Mouse (Mus musculus) hindbrain, embryonic 13.5 days (tissue): ENCODE data around the gene Myadm. TPM values are rescaled to one million over a fixed set of nuclear protein-coding genes. Genes with fewer than 3 reads are reported as not detected.

Experiments
- ATAC-seq: fragments of 200-750 bp; cut with Nextera tagmentation; 2 replicates; pipeline ENCODE4 v1.8.0; 2017; ENCODE audit warnings: moderate TSS enrichment; ENCODE audit not compliant: low FRiP score
- H3K27ac ChIP-seq: fragments of 300-500 bp; sonication (generic); 2 replicates; pipeline ENCODE4 v1.5.1; 2015; ENCODE audit warnings: inconsistent platforms, mild to moderate bottlenecking, moderate library complexity
- H3K27me3 ChIP-seq: fragments of 300-500 bp; sonication (generic); 2 replicates; pipeline ENCODE4 v1.6.1; 2015; ENCODE audit warnings: mild to moderate bottlenecking, inconsistent platforms
- H3K36me3 ChIP-seq: fragments of 300-500 bp; sonication (generic); 2 replicates; pipeline ENCODE4 v1.6.1; 2015; ENCODE audit warnings: mild to moderate bottlenecking, inconsistent platforms
- H3K4me1 ChIP-seq: fragments of 300-500 bp; sonication (generic); replicated peaks from 2 replicates; pipeline ENCODE4 v1.6.1; 2015; ENCODE audit warnings: inconsistent platforms
- H3K4me2 ChIP-seq: fragments of 300-500 bp; sonication (generic); 2 replicates; pipeline ENCODE4 v1.6.1; 2015; ENCODE audit warnings: inconsistent platforms, mild to moderate bottlenecking, moderate library complexity
- H3K4me3 ChIP-seq: fragments of 300-500 bp; sonication (generic); 2 replicates; pipeline ENCODE4 v1.5.1; 2015; ENCODE audit warnings: mild to moderate bottlenecking, inconsistent platforms
- H3K9ac ChIP-seq: fragments of 300-500 bp; sonication (generic); 2 replicates; pipeline ENCODE4 v1.6.1; 2015; ENCODE audit warnings: mild to moderate bottlenecking, inconsistent platforms
- H3K9me3 ChIP-seq: fragments of 300-500 bp; sonication (generic); 2 replicates; pipeline ENCODE4 v1.6.1; 2016; ENCODE audit warnings: inconsistent platforms
- WGBS: fragments of 180-500 bp; shearing (Covaris S2); methylation state at CpG from one replicate; pipeline ENCODE4 v1.1.7; 2015; 5-methylcytosine and 5-hydroxymethylcytosine counted together
- polyA plus RNA-seq: library from polyadenylated mRNA; unstranded; fragments of >200 nt; fragmentation: Nextera tagmentation; extraction: Ambion mirVana; gene quantifications from 2 replicates; pipeline ENCODE4 v1.2.1, GENCODE M21; 2015

Myadm gene
- polyA plus RNA-seq, 1 experiment from 2014 or later: 29.0 TPM

DNA sequence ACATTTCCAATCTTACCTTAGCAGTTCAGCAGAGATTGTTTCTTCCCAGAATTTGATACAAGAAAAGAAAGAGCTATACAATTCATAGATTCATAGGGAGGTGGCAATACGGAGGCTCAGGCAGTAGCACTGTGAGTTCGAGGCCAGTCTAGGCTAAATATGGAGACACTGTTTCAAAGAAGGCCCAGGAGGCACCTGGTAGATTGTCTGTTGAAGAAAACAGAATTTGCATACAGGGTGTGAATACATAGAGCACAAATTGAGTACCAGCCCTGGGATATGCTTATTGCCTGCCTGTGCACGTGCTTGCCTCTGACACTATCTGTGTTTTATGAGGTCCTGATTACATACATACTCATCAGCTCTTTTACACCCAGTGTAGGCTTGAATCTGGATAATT, 17.5 kb downstream of the Myadm start:
- WGBS: 80% methylated on average over 3 of the region's 3 CpGs
- Histone ChIP-seq H3K9ac (no peak overlapping the region), H3K9me3 (no peaks in the 10 kb centered on the region), H3K36me3 (no peaks in the 10 kb centered on the region), H3K4me1 (peaks cover 35% of the 10 kb centered on the region), H3K4me3 (no peak overlapping the region), H3K4me2 (no peak overlapping the region), H3K27me3 (peaks cover 45% of the 10 kb centered on the region), H3K27ac (no peak overlapping the region)
- no peak for ATAC-seq

DNA sequence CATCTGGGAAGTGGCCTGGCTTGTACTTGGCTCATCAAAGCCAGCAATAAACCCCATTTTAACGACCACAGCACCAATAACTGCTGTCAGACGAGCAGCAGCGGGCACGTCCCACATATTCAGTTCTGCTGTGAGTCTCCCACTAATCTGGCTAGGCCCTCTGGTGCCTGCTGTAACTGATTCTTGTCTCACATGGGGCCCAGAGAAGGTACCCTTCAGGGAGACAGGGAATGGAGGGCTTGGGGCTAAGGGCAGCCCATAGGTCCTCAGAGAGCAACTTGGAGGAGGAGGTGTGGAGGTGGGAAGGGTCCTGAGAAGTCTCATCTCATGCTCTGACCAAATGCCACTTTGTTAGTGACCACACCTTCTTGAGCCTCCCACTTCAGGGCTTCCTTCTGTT, 19.8 kb downstream of the Myadm start:
- Histone ChIP-seq H3K27ac (no peak overlapping the region), H3K4me2 (no peak overlapping the region), H3K36me3 (no peaks in the 10 kb centered on the region), H3K27me3 (peaks cover 27% of the 10 kb centered on the region), H3K4me1 (peaks cover 14% of the 10 kb centered on the region), H3K9ac (no peak overlapping the region), H3K4me3 (no peak overlapping the region), H3K9me3 (no peaks in the 10 kb centered on the region)
- ATAC-seq: no peak
- 78% methylated on average over 4 of the region's 4 CpGs for WGBS

DNA sequence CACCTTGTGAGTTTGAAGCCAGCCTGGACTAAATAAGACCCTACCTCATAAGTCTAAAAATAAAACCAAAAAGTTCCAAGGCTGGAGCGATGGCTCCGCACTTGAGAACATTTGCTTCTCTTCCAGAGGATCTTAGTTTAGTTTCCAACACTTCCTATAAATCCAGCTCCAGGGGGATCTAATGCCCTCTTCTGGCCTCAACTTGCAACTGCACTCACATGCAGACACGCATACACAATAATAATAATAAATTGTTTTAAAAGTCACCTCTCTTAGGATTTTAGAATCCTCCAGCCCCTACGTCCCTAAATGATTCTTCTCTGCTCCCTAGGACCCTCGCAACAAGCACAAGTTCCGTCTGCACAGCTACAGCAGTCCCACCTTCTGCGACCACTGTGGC, 21.4 kb downstream of the Myadm start:
- Histone ChIP-seq H3K4me1 (no peaks in the 10 kb centered on the region), H3K9me3 (no peaks in the 10 kb centered on the region), H3K27ac (no peak overlapping the region), H3K4me3 (no peak overlapping the region), H3K4me2 (no peak overlapping the region), H3K27me3 (peaks cover 16% of the 10 kb centered on the region), H3K36me3 (no peaks in the 10 kb centered on the region), H3K9ac (no peak overlapping the region)
- no peak for ATAC-seq
- WGBS: 95% methylated on average over 7 of the region's 7 CpGs

DNA sequence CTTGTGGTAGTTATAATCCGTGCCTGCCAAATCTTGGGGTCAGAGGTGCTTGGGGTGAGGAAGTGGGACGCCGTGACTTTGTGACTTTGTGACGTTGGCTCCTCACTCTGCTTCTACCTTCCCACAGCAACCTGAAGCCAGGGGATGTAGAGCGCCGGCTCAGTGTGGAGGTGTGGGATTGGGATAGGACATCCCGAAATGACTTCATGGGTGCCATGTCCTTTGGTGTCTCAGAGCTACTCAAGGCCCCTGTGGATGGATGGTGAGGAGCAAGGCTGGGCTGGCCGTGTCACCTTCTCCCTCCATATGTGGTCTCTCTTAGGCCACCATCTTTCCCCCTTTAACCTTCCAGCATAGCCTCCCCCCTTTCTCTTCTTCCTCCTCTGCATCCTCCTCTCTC, 24.7 kb downstream of the Myadm start:
- Histone ChIP-seq H3K4me2 (no peak overlapping the region), H3K36me3 (no peaks in the 10 kb centered on the region), H3K27ac (no peak overlapping the region), H3K9ac (no peak overlapping the region), H3K4me3 (no peak overlapping the region), H3K4me1 (no peaks in the 10 kb centered on the region), H3K27me3 (peaks cover 2% of the 10 kb centered on the region; the same call in 1 of the 2 replicates), H3K9me3 (no peaks in the 10 kb centered on the region)
- peak; percentile 34; the same call in 1 of the 2 replicates for ATAC-seq
- 83% methylated on average over 8 of the region's 8 CpGs for WGBS

DNA sequence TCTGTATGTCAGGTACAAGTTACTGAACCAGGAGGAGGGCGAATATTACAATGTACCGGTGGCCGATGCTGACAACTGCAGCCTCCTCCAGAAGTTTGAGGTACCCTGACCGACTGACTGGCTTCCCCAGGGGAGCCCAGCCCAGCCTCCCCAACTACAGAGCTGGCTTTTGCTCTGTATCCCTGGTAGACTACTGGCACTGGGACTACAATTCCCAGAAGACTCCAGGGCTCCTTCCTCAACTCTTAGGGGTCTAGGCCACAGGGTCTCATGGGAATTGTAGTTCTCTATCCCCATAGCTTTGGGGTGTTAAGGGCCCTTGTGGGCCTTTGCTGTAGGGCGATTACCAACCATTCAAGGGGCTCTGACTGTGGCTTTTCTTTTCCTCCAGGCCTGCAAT, 25.2 kb downstream of the Myadm start:
- Histone ChIP-seq H3K27me3 (no peaks in the 10 kb centered on the region), H3K9me3 (no peaks in the 10 kb centered on the region), H3K4me1 (no peaks in the 10 kb centered on the region), H3K27ac (no peak overlapping the region), H3K36me3 (no peaks in the 10 kb centered on the region), H3K4me2 (no peak overlapping the region), H3K4me3 (no peak overlapping the region), H3K9ac (no peak overlapping the region)
- peak; percentile 74 for ATAC-seq
- 73% methylated on average over 5 of the region's 5 CpGs for WGBS

DNA sequence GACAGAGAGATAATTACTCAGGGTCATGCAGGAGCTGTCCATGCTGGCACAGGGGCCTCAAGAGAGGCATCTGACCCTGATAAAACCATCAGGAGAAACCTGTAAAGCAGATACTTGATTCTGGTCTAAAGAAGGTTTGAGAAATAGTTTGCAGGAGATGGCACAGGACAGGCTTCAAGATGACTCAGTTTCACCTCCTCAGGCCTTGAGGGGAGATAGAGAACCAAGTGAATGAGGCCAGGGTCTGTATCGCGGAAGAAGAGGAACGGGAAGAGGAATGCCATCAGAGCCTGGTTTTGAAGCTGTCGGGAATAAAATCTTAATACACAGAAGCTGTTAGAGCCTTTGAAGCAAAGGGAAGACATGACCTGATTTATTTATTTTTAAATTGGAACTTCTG, 28.8 kb downstream of the Myadm start:
- H3K4me3 ChIP-seq: no peak overlapping the region
- 43% methylated on average over 4 of the region's 4 CpGs for WGBS

DNA sequence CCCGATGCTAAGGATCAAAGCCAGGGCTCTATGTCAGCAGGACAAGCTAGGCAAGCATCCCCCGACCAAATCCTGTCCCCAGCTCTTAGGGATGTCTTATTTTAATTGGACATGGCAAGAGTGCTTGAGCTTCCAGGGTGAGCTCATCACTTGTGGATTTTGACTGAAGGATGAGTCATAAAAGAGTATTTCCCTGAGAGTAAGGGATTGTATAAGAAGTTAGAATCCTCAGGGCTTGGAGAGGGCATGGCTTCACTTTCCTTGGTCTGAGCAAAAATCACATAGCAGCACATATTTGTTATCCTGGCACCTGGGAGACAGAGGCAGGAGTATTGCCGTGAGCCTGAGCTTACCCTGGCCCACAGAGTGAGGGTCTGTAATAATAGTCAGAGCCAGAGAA, 32.0 kb downstream of the Myadm start:
- Histone ChIP-seq H3K9me3 (no peaks in the 10 kb centered on the region), H3K36me3 (peaks cover 4% of the 10 kb centered on the region; the same call in 1 of the 2 replicates), H3K4me1 (no peaks in the 10 kb centered on the region), H3K4me2 (no peak overlapping the region), H3K9ac (no peak overlapping the region), H3K27ac (no peak overlapping the region), H3K4me3 (no peak overlapping the region), H3K27me3 (no peaks in the 10 kb centered on the region)
- no peak for ATAC-seq
- WGBS: 84% methylated on average over 3 of the region's 3 CpGs

More for the DNA sequence above, 28.8 kb downstream of the Myadm start:
- ATAC-seq: no peak
- Histone ChIP-seq H3K36me3 (no peaks in the 10 kb centered on the region), H3K4me1 (no peaks in the 10 kb centered on the region), H3K27me3 (no peaks in the 10 kb centered on the region), H3K27ac (no peak overlapping the region), H3K4me2 (no peak overlapping the region), H3K9me3 (no peaks in the 10 kb centered on the region), H3K9ac (no peak overlapping the region)

GRCm38 (mm10) chr7:3323826-3324225, 34.9 kb downstream of the Myadm start:
- H3K27ac ChIP-seq: no peak overlapping the region
- no peaks in the 10 kb centered on the region for H3K4me1 ChIP-seq
- H3K9ac ChIP-seq: no peak overlapping the region
- ATAC-seq: no peak
- H3K9me3 ChIP-seq: no peaks in the 10 kb centered on the region
- 85% methylated on average over 1 of the region's 1 CpGs for WGBS
- no peaks in the 10 kb centered on the region for H3K27me3 ChIP-seq
- no peak overlapping the region for H3K4me2 ChIP-seq
- no peak overlapping the region for H3K4me3 ChIP-seq
- peaks cover 4% of the 10 kb centered on the region; the same call in 1 of the 2 replicates for H3K36me3 ChIP-seq

- H3K36me3 ChIP-seq: peaks cover 4% of the 10 kb centered on the region; the same call in 1 of the 2 replicates
- no peak overlapping the region for H3K4me2 ChIP-seq
- H3K9ac ChIP-seq: no peak overlapping the region
- no peak for ATAC-seq
- H3K4me1 ChIP-seq: peaks cover 7% of the 10 kb centered on the region
- peaks cover 13% of the 10 kb centered on the region for H3K27me3 ChIP-seq
- H3K9me3 ChIP-seq: no peaks in the 10 kb centered on the region
- no peak overlapping the region for H3K4me3 ChIP-seq
- 79% methylated on average over 4 of the region's 4 CpGs for WGBS
- no peak overlapping the region for H3K27ac ChIP-seq
These were observed 39.1 kb downstream of the Myadm start for GRCm38 (mm10) chr7:3327961-3328360.

DNA sequence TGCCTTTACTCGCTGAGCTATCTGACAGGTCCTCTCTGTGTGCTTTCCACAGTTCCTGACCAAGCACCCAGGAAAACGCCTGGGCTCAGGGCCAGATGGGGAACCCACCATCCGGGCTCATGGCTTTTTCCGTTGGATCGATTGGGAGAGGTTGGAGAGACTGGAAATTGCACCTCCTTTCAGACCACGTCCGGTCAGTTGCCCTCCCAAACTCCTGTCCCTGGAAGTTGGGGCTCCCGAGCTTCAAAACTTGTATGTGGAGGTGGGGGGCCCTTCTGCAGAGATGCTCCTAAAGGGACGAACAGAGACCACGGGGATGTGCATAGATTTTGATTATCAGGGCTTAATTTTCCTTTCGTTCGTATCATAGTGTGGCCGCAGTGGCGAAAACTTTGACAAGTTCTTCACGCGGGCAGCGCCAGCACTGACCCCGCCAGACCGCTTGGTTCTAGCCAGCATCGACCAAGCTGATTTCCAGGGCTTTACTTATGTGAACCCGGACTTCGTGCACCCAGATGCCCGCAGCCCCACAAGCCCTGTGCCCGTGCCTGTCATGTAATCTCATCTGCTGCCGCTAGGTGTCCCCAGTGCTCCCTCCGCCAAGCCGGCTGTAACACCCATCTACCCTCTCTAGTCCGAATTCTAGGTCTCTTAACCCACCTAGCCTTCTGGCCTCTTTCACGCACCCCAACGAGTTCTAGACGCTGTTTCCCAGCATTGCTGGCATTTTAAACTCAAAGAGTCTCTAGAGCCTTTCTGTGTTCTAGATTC, 41.1 kb downstream of the Myadm start:
- 21% methylated on average over 31 of the region's 31 CpGs for WGBS
- Histone ChIP-seq H3K9ac (peak overlapping the region; percentile 53), H3K27me3 (peaks cover 13% of the 10 kb centered on the region), H3K4me2 (peak overlapping the region; percentile 35), H3K36me3 (no peaks in the 10 kb centered on the region), H3K4me3 (peak overlapping the region; percentile 15; the same call in 1 of the 2 replicates), H3K4me1 (peaks cover 20% of the 10 kb centered on the region), H3K9me3 (no peaks in the 10 kb centered on the region), H3K27ac (no peak overlapping the region)
- no peak for ATAC-seq

DNA sequence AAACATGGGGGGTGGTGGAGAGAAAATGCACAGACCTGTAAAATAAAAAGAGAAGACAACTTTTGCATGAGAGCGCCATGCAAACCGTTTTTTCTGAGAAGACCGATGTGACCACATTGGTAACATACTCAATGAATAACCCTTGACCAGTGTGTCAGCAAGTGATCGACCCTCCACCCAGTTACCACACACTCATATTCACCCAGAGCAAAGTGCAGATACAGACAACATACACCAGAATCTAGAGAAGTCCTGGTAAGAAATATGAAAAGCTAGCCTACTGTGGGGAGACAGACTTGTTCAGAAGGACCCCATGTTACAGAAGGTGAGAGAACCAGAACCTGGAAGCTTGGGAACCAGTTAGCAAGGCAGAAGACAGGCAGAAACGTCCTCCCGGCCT, 42.3 kb downstream of the Myadm start:
- 50% methylated on average over 6 of the region's 6 CpGs for WGBS
- H3K27ac ChIP-seq: peak overlapping the region; percentile 86; the same call in 1 of the 2 replicates
- H3K4me1 ChIP-seq: peaks cover 20% of the 10 kb centered on the region
- H3K36me3 ChIP-seq: no peaks in the 10 kb centered on the region
- peak overlapping the region; percentile 79 for H3K4me2 ChIP-seq
- H3K9ac ChIP-seq: no peak overlapping the region; the same call in 1 of the 2 replicates
- peaks cover 13% of the 10 kb centered on the region for H3K27me3 ChIP-seq
- peak overlapping the region; percentile 77 for H3K4me3 ChIP-seq
- H3K9me3 ChIP-seq: no peaks in the 10 kb centered on the region
- ATAC-seq: peak; percentile 12

- 0% methylated on average over 21 of the region's 27 CpGs for WGBS
These were observed 42.8 kb downstream of the Myadm start for GRCm38 (mm10) chr7:3331581-3332223.

More at GRCm38 (mm10) chr7:3331581-3332223, 42.8 kb downstream of the Myadm start:
- H3K36me3 ChIP-seq: no peaks in the 10 kb centered on the region
- peak overlapping the region; percentile 77 for H3K4me3 ChIP-seq
- H3K27ac ChIP-seq: peak overlapping the region; percentile 86
- H3K4me2 ChIP-seq: peak overlapping the region; percentile 79
- peaks cover 13% of the 10 kb centered on the region for H3K27me3 ChIP-seq
- peaks cover 20% of the 10 kb centered on the region for H3K4me1 ChIP-seq
- peak overlapping the region; percentile 89 for H3K9ac ChIP-seq
- H3K9me3 ChIP-seq: no peaks in the 10 kb centered on the region
- peak; percentile 91 for ATAC-seq
